Mouse (Mus musculus) spleen, adult 2 months (tissue): ENCODE data around the gene March10.

ENCODE experiments used
- CTCF ChIP-seq: fragments of 200-500 bp; IDR thresholded peaks from 2 replicates; pipeline ENCODE4 v1.5.1; 2011; ENCODE audit warnings: mild to moderate bottlenecking, inconsistent platforms; ENCODE audit not compliant: insufficient read depth, insufficient read length, insufficient replicate concordance; ENCODE audit errors: extremely low read depth
- POLR2A ChIP-seq: fragments of 200-500 bp; IDR thresholded peaks from 2 replicates; pipeline ENCODE4 v1.6.1; 2011; ENCODE audit warnings: low read depth, low read length, inconsistent platforms

GRCm38 (mm10) chr11:105348495-105348982 lies 108.0 kb downstream of the March10 start:
- no peak for TF ChIP-seq CTCF
- no peak for TF ChIP-seq POLR2A
